Mouse (Mus musculus) spleen, adult 2 months (tissue): ENCODE measurements at regions not wholly inside any gene's neighbourhood (a gene's known extent, or its start where the extent isn't known, plus 50 kb on each side); places are given as distances from the start of the nearest gene placed in this dataset.
A peak's percentile ranks its signal among the peaks of the same experiment; 100 is the strongest.
"Not testable (repeated sequence)": the region's sequence is repeated elsewhere in the genome, so short reads cannot be mapped to it uniquely, and the experiment has no call there.

Experiments used
- DNase-seq, 2 experiments: peaks; one replicate each; pipeline versions ENCODE4 v3.0.0 to v3.0.0-alpha.2; 2012 to 2021; ENCODE audit warnings: low spot score in 2 of 2, low read depth in 1 of 2
- H3K27ac ChIP-seq: fragments of 200-500 bp; 2 replicates; pipeline ENCODE4 v1.5.1; 2012; ENCODE audit warnings: low read length, inconsistent platforms; ENCODE audit not compliant: insufficient read depth
- H3K27me3 ChIP-seq: fragments of 200-500 bp; 2 replicates; pipeline ENCODE4 v1.6.1; 2012; ENCODE audit warnings: mild to moderate bottlenecking, moderate library complexity, low read length, inconsistent platforms; ENCODE audit not compliant: control insufficient read depth, insufficient read depth
- H3K36me3 ChIP-seq: fragments of 200-500 bp; 2 replicates; pipeline ENCODE4 v1.6.1; 2012; ENCODE audit warnings: mild to moderate bottlenecking, low read length, inconsistent platforms; ENCODE audit not compliant: control insufficient read depth, insufficient read depth
- H3K4me1 ChIP-seq: fragments of 200-500 bp; 2 replicates; pipeline ENCODE4 v1.6.1; 2011; ENCODE audit warnings: inconsistent platforms; ENCODE audit not compliant: control insufficient read depth, insufficient read depth, insufficient read length
- H3K4me3 ChIP-seq: fragments of 200-500 bp; 2 replicates; pipeline ENCODE4 v1.5.1; 2011; ENCODE audit warnings: mild to moderate bottlenecking, inconsistent platforms; ENCODE audit not compliant: insufficient read depth, insufficient read length; ENCODE audit errors: extremely low read depth
- CTCF ChIP-seq: fragments of 200-500 bp; IDR thresholded peaks from 2 replicates; pipeline ENCODE4 v1.5.1; 2011; ENCODE audit warnings: mild to moderate bottlenecking, inconsistent platforms; ENCODE audit not compliant: insufficient read depth, insufficient read length, insufficient replicate concordance; ENCODE audit errors: extremely low read depth
- POLR2A ChIP-seq: fragments of 200-500 bp; IDR thresholded peaks from 2 replicates; pipeline ENCODE4 v1.6.1; 2011; ENCODE audit warnings: low read depth, low read length, inconsistent platforms
- WGBS: fragments of 180-500 bp; shearing (Covaris S2); methylation state at CpG from one replicate; pipeline ENCODE4 v1.1.7; 2018; 5-methylcytosine and 5-hydroxymethylcytosine counted together

DNA sequence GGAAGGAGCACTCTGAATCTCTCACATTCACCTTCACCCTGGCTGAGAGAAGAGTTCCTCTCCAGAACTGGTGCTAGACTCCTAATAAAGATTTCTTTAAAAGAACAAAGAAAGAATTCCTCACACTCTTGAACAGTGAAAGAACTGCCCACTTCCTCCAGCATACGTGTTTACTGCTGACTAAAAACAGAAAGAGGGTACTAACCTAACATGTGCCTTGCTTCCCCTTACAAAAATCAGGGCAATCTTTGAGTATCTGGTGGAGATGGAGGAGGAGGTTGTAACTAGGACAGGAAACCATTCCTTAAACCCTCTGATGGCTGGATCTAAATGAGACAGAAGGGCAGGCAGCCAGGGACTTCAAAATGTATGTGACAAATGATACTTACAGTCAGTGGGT is 719.1 kb upstream of the Zfp386 start:
- Histone ChIP-seq H3K4me1 (0 out of 2 replicates have a peak, but pooled peaks cover 2% of the 10 kb centered on the region), H3K27ac (no peak overlapping the region), H3K4me3 (no peak overlapping the region), H3K27me3 (no peaks in the 10 kb centered on the region), H3K36me3 (no peaks in the 10 kb centered on the region)
- TF ChIP-seq POLR2A = no peak
- TF ChIP-seq CTCF = no peak
- no peak for DNase-seq
- 13% methylated on average over 1 of the region's 1 CpGs for WGBS

DNA sequence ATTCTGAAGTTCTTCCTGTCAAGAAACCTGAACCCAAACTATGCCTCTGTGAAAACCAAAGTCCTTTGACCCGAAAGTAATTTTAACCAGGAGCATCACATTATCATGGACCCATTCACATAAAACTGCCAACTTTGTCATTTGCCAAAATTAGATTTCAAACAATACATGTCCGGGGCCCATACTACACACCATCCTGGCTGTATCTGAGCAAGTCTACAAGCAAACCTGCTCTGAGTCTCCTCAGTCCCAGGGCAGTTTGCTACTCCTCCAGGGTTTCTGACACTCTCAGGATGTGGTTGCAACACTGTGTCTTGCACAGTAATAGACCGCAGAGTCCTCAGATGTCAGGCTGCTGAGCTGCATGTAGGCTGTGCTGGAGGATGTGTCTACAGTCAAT is 712.8 kb upstream of the Zfp386 start:
- not testable (repeated sequence) for H3K36me3 ChIP-seq, H3K4me1 ChIP-seq, H3K4me3 ChIP-seq, DNase-seq, H3K27me3 ChIP-seq, H3K27ac ChIP-seq
- 12% methylated on average over 3 of the region's 3 CpGs for WGBS

DNA sequence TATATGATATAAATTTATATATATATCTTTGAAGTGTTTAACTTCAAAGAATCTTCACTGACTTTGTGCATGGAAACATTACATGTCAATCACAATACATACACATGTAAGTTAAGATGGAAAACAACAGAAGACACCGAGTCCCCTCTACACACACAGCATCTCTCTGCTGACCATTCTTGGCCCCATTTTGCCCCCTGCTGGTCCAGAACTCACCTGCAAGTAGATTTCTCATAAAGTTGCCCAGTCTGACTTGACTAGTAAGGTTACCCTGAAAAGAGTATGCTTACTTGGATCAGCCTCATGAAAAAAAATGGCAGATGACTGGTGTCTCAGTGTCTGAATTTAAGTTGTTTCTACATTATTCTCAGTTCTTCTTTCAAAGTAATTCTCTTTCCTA is 710.9 kb upstream of the Zfp386 start:
- Histone ChIP-seq H3K36me3 (no peaks in the 10 kb centered on the region), H3K27me3 (no peaks in the 10 kb centered on the region), H3K4me1 (no peaks in the 10 kb centered on the region; the same call in 1 of the 2 replicates), H3K27ac (no peak overlapping the region), H3K4me3 (no peak overlapping the region)
- DNase-seq = peak in 1 of 2 experiments; percentile 3
- TF ChIP-seq POLR2A (no peak), CTCF (peak; percentile 6; the same call in 1 of the 2 replicates)
- WGBS = 39% methylated on average over 1 of the region's 1 CpGs

DNA sequence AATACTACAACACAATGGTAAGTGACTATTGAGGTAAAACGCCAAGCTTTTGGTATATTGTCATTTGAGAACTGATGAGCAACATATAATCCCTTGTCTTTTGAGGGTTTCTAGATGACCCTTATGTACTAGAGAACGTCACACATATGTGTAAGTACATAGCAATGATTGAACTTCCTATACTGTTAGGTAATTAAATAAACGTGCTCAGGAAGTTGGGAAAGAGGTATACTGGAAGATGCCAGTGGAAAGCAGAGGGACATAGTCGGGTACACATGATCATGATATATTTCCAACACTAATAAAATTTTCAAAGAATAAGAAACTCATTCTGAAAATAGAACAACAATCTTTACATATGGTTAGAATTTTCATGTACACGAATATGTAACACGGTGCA is 701.4 kb upstream of the Zfp386 start:
- H3K27ac ChIP-seq, H3K4me1 ChIP-seq, H3K36me3 ChIP-seq, DNase-seq, H3K27me3 ChIP-seq, H3K4me3 ChIP-seq: not testable (repeated sequence)
- WGBS = 86% methylated on average over 5 of the region's 6 CpGs

DNA sequence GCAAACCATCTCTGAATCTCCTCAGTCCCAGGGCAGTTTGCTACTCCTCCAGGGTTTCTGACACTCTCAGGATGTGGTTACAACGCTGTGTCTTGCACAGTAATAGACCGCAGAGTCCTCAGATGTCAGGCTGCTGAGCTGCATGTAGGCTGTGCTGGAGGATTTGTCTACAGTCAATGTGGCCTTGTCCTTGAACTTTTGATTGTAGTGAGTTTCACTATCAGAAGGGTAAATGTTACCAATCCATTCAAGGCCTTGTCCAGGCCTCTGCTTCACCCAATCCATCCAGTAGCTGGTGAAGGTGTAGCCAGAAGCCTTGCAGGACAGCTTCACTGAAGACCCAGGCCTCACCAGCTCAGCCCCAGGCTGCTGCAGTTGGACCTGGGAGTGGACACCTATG is 688.5 kb upstream of the Zfp386 start:
- not testable (repeated sequence) for H3K27me3 ChIP-seq, H3K4me3 ChIP-seq, DNase-seq, H3K27ac ChIP-seq, H3K36me3 ChIP-seq, H3K4me1 ChIP-seq
- 3% methylated on average over 2 of the region's 2 CpGs for WGBS

DNA sequence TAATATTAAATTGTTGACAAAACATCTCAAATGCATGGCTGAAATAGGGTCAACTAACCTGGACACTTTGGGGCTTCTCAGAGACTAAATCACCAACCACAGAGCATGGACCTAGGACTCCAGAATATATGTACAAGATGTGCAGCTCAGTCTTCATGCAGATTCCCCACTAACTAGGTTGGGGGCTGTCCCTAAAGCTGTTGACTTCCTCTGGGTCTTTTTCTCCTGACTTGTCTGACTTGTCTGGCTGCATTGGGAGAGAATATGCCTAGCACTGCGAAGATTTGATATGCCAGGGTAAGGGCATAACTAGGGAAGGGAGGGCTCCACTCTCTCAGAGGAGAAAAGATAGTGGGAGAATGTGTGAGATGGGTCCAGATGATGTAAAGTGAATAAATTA is 681.9 kb upstream of the Zfp386 start:
- not testable (repeated sequence) for DNase-seq, H3K4me3 ChIP-seq, H3K36me3 ChIP-seq, H3K4me1 ChIP-seq, H3K27me3 ChIP-seq, H3K27ac ChIP-seq
- 82% methylated on average over 1 of the region's 1 CpGs for WGBS

DNA sequence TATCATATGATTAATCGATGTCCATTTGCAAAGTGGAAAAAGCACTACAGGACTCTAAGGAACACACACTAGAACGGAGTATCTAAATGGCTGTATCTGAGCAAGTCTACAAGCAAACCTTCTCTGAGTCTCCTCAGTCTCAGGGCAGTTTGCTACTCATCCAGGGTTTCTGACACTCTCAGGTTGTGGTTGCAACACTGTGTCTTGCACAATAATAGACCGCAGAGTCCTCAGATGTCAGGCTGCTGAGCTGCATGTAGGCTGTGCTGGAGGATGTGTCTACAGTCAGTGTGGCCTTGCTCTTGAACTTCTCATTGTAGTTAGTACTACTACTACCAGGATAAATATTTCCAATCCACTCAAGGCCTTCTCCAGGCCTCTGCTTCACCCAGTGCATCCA is 675.7 kb upstream of the Zfp386 start:
- WGBS = 72% methylated on average over 3 of the region's 3 CpGs
- not testable (repeated sequence) for H3K4me3 ChIP-seq, DNase-seq, H3K27me3 ChIP-seq, H3K27ac ChIP-seq, H3K4me1 ChIP-seq, H3K36me3 ChIP-seq

DNA sequence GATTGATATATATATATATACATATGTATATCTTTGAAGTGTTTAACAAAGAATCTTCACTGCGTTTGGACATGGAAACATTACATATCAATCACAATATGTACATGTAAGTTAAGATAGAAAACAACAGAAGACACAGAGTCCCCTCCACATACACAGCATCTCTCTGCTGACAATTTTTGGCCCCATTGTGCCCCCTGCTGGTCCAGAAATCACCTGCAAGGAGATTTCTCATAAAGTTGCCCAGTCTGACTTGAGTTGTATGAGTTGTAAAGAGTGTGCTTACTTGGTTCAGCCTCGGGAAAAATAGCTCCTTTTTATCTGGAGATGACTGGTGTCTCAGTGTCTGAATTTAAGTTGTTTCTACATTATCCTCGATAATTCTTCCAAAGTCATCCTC is 674.5 kb upstream of the Zfp386 start:
- not testable (repeated sequence) for H3K27me3 ChIP-seq, H3K36me3 ChIP-seq, H3K4me1 ChIP-seq, H3K27ac ChIP-seq, H3K4me3 ChIP-seq
- DNase-seq = peak in 1 of 2 experiments; percentile 7
- WGBS = 52% methylated on average over 3 of the region's 3 CpGs

DNA sequence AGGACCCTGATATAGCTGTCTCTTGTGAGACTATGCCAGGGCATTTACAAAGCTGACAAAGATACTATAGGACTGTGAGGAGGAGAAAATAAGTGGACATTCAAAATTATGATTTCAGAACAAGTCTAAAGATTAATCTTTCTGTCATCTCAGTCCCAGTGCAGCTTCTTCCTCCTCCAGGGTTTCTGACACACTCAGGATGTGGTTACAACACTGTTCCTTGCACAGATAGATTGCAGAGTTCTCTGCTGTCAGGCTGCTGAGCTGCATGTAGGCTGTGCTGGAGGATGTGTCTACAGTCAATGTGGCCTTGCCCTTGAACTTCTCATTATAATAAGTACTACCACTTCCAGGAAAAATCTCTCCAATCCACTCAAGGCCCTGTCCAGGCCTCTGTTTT is 661.0 kb upstream of the Zfp386 start:
- not testable (repeated sequence) for H3K4me1 ChIP-seq, H3K27ac ChIP-seq, H3K4me3 ChIP-seq, DNase-seq, H3K36me3 ChIP-seq, H3K27me3 ChIP-seq
